Mouse (Mus musculus) ES-Bruce4 (cell line): ENCODE results near the gene Ppdpf.

Source experiments
- CTCF ChIP-seq: IDR thresholded peaks from one replicate; pipeline ENCODE4 v1.8.1; 2011; ENCODE audit warnings: low read depth, low read length
- POLR2A ChIP-seq: IDR thresholded peaks from one replicate; pipeline ENCODE4 v1.8.1; 2011; ENCODE audit warnings: low read length; ENCODE audit not compliant: insufficient read depth

DNA sequence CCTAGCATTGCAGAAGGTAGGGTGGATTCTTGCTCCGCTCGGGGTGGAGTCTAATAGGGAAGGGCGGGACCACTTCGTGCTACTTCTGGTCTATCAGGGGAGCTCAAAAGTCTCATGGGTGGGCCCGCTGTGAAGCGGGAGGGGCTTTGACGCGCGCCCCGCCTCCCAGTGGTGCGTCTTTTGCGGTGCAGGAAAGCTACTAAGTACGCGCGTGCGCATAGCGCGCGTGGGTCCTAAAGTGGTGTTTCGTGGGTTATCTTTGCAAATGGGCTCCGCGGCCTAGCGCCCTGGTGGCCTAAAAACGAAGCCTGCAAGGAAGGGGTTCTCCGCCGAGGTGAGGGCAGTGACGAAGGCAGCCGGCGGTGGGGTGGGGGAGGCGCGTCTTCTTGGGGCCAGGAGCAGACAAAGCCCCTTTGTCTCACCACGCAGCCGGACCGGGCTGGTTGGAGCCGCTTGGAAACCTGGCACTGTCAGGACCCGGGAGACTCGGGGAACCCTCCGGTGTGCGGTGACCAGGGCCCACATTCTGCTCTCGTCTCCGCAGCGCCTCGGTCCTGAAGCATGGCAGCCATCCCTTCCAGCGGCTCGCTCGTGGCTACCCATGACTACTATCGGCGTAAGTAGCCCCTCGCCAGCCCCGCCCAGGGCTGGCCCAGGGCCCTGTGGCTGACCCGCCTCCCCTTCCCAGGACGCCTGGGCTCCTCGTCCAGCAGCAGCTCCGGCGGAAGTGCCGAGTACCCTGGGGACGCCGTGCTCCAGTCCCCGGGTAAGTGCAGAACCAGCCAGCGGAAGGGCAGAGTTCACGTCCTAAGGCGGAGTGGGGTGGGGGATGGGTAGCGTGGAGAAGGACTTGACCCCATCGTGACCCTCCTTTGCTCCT lies at the start of gene Ppdpf:
- TF ChIP-seq CTCF (no peak), POLR2A (no peak)
